Mouse (Mus musculus) telencephalon, adult 2 months (tissue): ENCODE measurements around the gene Epha3.

Experiments used
- DNase-seq: peaks from one replicate; pipeline ENCODE4 v3.0.0-alpha.2; 2011; ENCODE audit warnings: low read depth, low spot score

The Epha3 gene

GRCm38 (mm10) chr16:63792084-63792483, 71.9 kb downstream of the Epha3 start:
- no peak for DNase-seq

- DNase-seq = no peak
These were observed 80.4 kb downstream of the Epha3 start for GRCm38 (mm10) chr16:63783544-63783943.

DNA sequence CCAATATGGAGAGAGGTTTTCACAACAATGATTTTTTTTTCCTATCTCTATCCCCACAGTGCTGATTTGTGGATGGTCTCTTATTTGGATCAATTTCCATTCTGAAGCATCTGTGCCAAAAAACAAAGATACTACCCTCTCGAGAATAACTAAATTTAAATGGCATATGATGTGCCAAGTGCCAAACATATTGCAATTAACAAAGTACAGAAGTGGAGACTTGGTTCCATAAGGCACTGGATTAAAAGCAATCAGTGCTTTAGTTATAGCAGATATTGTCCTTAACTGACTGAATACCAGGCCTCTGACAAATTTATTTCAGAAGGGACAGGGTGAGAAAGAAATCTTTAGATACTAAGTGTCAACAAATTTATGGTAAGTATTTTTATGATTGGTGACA, 81.9 kb downstream of the Epha3 start:
- no peak for DNase-seq

- no peak for DNase-seq
These were observed 83.8 kb downstream of the Epha3 start for GRCm38 (mm10) chr16:63780151-63780550.

DNA sequence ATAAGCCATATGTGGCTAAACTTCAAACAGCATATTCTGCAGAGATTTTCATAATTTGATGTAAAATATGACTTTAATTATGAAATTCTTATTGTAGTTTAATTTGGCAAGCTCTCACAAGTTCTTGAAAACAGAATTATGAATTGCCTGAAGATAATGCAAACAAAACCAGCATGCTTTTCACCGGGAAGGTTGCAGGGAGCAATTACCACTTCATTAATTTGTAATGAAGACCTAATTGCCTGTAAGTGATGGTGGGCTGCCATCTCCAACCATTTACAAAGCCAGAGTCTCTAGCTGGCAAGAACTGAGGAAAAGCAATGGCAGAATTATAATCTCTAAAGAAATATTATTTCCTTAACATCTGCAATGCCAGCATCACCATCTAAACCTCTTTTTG, 86.2 kb downstream of the Epha3 start:
- no peak for DNase-seq

DNA sequence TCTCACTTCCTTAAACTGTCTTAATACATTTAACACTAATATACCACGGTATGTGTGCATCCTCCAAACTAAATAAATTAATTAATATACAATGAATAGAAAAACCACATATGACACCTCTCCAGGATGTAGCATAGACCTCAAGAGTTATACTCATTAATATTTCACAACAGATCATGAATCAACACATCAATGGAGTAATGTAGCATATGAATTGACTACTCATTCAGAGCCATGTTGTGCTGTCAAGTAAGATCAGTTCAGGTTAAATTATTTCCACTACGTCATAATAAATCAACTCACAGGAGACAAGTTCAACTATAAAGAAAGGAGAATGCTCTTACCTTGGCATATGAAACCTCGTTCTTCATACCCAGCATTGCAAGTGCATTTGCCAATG, 91.4 kb downstream of the Epha3 start:
- DNase-seq = no peak

DNA sequence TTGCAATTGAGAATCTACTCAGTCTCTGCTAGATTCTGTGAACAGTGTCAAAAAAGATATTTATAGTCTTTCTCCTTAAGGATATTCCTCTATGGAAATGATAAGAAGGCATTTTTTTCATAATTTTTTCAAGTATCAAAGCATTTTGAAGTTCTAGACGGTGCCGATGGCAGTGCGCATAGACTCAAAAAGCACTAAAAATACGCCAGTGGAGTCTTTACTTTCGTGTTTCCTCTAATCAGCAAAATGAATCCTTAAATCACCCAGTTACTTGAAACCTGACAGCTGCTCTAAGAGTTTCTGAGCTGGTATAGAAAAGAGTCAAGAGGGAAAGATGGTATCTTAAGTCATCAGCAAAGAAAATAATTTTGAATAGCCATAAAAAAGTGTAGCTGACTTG, 96.4 kb downstream of the Epha3 start:
- DNase-seq = no peak

DNA sequence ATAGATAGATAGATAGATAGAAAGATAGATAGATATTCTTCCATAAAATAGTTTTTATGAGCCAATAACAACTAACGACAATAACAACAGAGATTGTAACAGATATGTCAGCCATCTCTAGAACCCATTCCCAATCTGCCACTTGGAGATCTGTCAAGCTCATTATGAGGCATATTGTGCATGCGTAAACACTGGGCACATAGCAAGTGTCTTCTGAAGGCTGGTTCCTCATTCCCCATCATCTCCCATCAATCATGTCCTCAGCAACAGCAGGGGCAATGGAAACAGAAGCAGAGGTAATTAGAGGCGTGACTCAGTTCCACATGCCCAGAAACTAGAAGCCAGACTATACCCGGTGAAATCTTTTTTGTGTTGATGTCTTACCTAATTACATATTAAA, 102.8 kb downstream of the Epha3 start:
- DNase-seq = no peak

DNA sequence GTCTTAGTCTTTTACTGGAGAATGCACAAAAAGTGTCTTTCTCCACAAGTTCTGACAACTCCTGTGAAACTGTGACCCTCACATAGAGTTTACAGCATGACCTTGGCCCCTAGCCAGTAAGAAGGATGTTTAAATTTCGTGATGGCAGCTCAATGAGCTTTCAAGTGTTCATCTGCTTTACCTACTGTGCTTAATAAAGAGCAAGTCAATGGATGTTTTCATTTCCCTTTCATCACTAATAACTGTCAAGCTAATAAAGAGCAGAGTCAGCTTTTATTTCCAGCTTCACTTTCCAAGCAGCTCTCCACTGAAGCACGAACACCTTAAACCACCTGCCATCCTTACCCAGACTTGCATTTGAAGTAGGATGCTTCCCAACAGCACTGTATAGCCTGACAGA, 103.9 kb downstream of the Epha3 start:
- DNase-seq = no peak

GRCm38 (mm10) chr16:63753052-63753451, 110.9 kb downstream of the Epha3 start:
- DNase-seq = no peak

- no peak for DNase-seq
These were observed 116.2 kb downstream of the Epha3 start for GRCm38 (mm10) chr16:63747817-63748216.

DNA sequence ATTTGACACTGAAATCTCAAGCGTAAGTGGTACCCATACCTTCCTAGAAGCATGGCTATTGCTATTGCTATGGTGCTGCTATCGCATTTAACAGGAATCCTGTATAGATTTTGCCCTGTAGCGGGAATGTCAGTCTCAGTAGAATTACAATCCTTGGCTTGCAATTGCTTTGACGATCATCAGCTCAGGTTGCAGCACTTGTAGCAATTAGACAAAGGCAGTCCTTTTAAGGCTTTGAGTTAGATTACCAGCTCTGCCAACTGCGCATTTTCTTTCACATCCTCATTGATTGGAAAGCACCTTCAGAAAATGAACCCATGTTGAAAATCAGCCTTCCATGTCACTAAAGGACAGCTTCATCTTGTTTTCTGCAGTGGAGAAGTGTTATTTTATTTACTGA, 118.5 kb downstream of the Epha3 start:
- no peak for DNase-seq

GRCm38 (mm10) chr16:63743208-63743854, 120.6 kb downstream of the Epha3 start:
- DNase-seq = no peak

GRCm38 (mm10) chr16:63719235-63719634, 144.7 kb downstream of the Epha3 start:
- DNase-seq = no peak

- no peak for DNase-seq
These were observed 146.7 kb downstream of the Epha3 start for GRCm38 (mm10) chr16:63717317-63717716.

DNA sequence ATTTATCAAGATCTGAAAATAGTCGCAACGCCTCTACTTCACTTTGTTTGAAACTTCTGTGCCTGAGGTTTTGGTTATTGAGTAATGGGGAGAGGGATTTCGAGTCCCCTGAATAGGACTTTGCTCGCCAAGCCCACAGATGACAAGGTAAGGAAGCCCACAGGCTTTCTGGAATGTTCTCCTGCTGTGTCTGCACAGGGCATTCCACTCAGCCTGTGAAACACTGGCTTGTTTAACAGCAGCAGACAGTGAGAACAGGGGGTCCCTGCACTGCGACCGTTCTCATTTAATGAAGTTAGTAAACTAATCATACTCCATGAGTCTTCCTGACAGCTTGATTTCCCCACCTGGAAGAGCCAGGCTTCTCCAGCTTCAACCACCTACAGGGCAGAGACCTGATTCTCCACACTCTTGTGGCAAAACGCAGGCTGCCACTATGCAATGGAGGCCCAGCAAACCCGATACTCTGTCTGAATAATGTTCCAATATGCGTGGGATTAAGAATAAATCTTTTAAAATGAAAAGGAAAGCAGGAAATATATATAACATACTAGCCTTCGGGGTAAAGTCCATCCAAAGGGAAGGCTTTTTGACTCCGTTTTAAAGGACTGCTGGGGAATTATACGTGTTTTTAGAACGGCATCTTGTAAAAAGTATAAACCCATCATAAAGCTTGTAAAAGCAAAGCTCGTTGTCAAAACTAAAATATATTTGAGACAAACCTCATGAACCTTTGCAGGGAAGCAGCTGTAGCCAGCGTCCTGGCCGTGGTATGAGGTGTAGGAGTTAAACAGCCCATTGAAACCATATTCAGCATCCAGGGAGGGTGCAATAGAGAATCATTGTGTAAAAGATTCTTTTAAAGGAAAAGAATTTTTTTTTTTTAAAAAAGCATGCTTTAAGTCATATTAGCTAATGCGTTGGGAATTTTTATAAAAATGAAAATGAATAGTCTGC, 156.8 kb downstream of the Epha3 start:
- DNase-seq = no peak

- no peak for DNase-seq
These were observed 174.6 kb downstream of the Epha3 start for GRCm38 (mm10) chr16:63689371-63689770.

DNA sequence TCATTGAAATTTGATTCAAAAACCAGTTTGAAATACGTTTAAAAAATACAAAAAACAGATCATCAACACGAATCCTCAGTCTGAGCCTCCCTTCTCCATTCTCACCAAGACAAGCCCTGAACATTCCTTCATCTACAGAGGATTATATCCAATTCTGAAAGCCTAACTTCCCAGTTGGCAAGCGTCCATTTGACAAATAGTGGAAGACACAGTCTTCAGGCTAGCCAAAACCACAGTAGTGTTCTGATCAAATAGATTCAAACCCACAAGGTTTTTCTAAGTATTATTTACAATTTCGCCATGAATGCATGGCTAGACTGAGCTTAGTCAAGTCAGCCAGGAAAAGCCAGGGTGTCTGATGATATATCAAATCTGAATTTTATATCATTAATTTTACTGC, 179.8 kb downstream of the Epha3 start:
- no peak for DNase-seq

- DNase-seq = no peak
These were observed 189.5 kb downstream of the Epha3 start for GRCm38 (mm10) chr16:63674426-63674825.

GRCm38 (mm10) chr16:63673236-63673840, 190.6 kb downstream of the Epha3 start:
- DNase-seq = peak; percentile 24

DNA sequence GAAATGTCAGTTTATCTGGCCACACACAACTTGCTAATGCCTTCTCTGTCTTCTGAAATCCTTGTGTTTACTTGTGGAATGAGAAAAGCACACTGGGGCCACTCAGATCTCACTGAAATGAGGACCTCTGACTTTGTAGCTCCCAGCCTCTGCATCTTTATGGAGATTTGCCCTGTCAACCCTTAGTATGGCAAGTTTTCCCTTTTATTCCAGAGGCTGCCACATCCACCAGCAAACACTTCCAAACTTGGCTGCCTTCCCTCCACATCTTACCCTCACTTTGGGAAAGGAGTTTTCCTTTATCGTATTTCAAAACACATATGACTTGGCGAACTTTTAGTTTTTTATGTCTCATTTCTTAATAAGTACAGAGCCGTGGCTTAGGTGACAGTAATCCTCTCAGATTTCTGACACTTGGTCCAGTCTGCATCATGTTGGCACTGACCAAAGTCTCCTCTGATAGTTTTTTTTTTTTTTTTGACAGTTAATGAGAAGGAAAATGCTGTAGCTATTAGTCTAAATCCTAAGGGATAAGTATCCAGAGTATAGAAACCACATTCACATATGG, 198.0 kb downstream of the Epha3 start:
- DNase-seq = no peak

DNA sequence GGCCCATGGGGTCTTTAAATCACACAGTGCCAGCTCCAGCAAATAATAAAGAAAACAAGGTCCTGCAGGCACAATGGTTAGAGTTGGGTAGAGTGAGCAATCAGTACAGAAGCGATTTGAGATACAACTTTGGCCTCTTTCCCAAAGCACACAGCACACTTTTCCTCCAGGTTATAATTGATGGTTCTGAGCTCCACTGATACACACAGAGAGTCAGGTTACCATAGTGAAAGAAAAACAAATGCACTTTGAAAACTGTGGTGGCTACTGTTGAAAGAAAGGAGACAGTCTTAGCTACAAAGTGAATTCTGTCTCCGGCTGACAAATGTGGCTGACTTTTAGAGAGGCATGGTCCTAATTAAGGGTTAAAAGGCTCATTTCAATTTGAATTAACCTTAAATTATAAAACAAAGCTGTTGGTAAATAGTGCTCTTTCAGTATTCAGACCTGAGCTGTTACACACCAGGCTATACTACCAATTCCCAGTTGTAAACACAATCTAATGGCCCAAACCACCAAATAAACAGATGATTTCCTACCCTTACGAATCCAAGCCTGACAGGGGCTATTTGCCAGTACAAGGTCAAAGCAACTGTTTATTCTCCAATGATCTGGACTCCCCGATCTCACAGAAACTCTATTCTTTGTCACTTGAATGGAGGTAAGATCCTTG, 205.5 kb downstream of the Epha3 start:
- DNase-seq = no peak
